Mouse (Mus musculus) erythroblast, embryonic 14.5 days (primary cell): Measurements from ENCODE around the gene Cdkn1c.

Experiments
- GATA1 ChIP-seq: IDR thresholded peaks from 2 replicates; pipeline ENCODE4 v1.6.1; 2012; ENCODE audit warnings: low read length, inconsistent platforms, mixed read lengths
- TAL1 ChIP-seq: IDR thresholded peaks from 3 replicates; pipeline ENCODE4 v1.6.1; 2012; ENCODE audit warnings: low read length, inconsistent platforms, mixed read lengths

DNA sequence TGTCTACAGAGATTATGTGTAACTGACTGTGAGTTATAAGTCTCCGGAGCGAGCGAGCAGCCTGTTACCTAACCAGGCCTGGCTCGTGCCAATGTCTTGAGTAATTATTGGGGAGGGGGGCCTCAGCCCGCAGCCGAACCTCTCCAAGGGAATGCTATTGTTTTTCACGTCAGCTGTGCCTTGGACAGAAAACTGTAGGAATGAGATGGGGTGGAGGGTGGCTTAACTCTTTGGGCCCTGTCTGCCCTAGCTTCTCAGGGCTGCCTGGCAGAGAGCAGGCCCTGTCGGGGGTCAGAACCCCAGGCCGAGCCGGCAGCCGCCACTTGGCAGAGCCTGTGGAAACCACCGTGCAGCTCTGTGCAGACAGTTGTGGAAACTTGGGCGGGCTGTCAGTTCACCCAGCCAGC, 52.2 kb downstream of the Cdkn1c start:
- TF ChIP-seq GATA1 (no peak), TAL1 (no peak)
